Mouse (Mus musculus): ENCODE data around the gene Rspry1.

- no peak for TF ChIP-seq POLR2A (IDR thresholded peaks at IDR 0.05; ENCODE audit: low read depth, low read length)
- no peak for TF ChIP-seq CTCF (conservative IDR thresholded peaks at IDR 0.05; ENCODE audit: insufficient read depth, insufficient read length, low read depth, low read length)
Observed at GRCm38 (mm10) chr8:94641183-94641582, 39.4 kb downstream of the Rspry1 start.
